Mouse (Mus musculus) hindbrain, embryonic 14.5 days (tissue): ENCODE results near the gene Obp2b. TPM values are rescaled to one million over a fixed set of nuclear protein-coding genes. Genes with fewer than 3 reads are reported as not detected.

Experiments used
- ATAC-seq: fragments of 200-750 bp; cut with Nextera tagmentation; 2 replicates; pipeline ENCODE4 v1.8.0; 2017; ENCODE audit warnings: moderate number of reproducible peaks, mild to moderate bottlenecking, moderate TSS enrichment, moderate library complexity; ENCODE audit not compliant: low FRiP score
- DNase-seq: peaks from one replicate; pipeline ENCODE4 v3.0.0-alpha.2; 2015; ENCODE audit warnings: low spot score
- H3K27ac ChIP-seq: fragments of 300-500 bp; sonication (generic); 2 replicates; pipeline ENCODE4 v1.5.1; 2014; ENCODE audit warnings: mild to moderate bottlenecking, moderate library complexity
- H3K27me3 ChIP-seq: fragments of 300-500 bp; sonication (generic); 2 replicates; pipeline ENCODE4 v1.6.1; 2014; ENCODE audit warnings: mild to moderate bottlenecking, low read length, mixed read lengths; ENCODE audit not compliant: control insufficient read depth, insufficient read depth
- H3K36me3 ChIP-seq: fragments of 300-500 bp; sonication (generic); replicated peaks from 2 replicates; pipeline ENCODE4 v1.6.1; 2014; ENCODE audit not compliant: control insufficient read depth, insufficient read depth
- H3K4me1 ChIP-seq: fragments of 300-500 bp; sonication (generic); replicated peaks from 2 replicates; pipeline ENCODE4 v1.6.1; 2014; ENCODE audit warnings: antibody characterized with exemption, low read length, mixed read lengths; ENCODE audit not compliant: control insufficient read depth, insufficient read depth
- H3K4me2 ChIP-seq: fragments of 300-500 bp; sonication (generic); replicated peaks from 2 replicates; pipeline ENCODE4 v1.6.1; 2014; ENCODE audit warnings: mild to moderate bottlenecking, moderate library complexity
- H3K4me3 ChIP-seq: fragments of 300-500 bp; sonication (generic); replicated peaks from 2 replicates; pipeline ENCODE4 v1.5.1; 2014; ENCODE audit warnings: mild to moderate bottlenecking, low read length
- H3K9ac ChIP-seq: fragments of 300-500 bp; sonication (generic); 2 replicates; pipeline ENCODE4 v1.6.1; 2014
- H3K9me3 ChIP-seq: fragments of 300-500 bp; sonication (generic); 2 replicates; pipeline ENCODE4 v1.6.1; 2016; ENCODE audit warnings: low read length; ENCODE audit not compliant: control insufficient read depth
- WGBS: fragments of 180-500 bp; shearing (Covaris S2); extraction: QIAGEN DNeasy Blood & Tissue Kit; methylation state at CpG from one replicate; pipeline ENCODE4 v1.1.7; 2014; 5-methylcytosine and 5-hydroxymethylcytosine counted together
- polyA plus RNA-seq: library from polyadenylated mRNA; unstranded; fragments of >200 nt; fragmentation: Nextera tagmentation; extraction: Ambion mirVana; gene quantifications from 2 replicates; pipeline ENCODE4 v1.2.1, GENCODE M21; 2014

Gene Obp2b
- polyA plus RNA-seq, 1 experiment from 2014 or later, result not detected

DNA sequence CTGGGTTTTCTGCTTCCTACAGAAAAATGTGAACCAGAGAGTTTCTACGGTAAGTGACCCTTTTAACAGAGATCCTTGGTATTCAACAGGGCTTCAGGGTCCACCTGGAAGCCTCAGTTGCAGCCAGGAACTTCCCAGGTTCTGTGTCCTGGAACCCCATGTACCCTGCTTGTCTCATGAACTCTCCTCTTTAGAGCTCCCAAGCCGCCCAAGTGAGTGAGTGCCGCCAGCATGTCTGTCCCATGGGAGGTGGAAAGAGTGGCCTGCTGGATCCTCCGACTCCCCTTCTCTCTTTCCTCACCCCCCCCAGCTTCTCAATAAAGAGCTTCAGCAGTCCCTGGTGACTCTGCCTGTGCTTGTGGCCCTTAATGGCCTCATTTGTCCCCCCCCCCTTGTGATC is 31.0 kb downstream of the Obp2b start:
- no peak overlapping the region for H3K4me2 ChIP-seq
- H3K27me3 ChIP-seq, result no peaks in the 10 kb centered on the region
- no peak for ATAC-seq
- no peak overlapping the region for H3K4me3 ChIP-seq
- no peak overlapping the region for H3K9ac ChIP-seq
- no peaks in the 10 kb centered on the region for H3K36me3 ChIP-seq
- no peak overlapping the region for H3K27ac ChIP-seq
- no peak for DNase-seq
- H3K4me1 ChIP-seq, result no peaks in the 10 kb centered on the region
- 83% methylated on average over 4 of the region's 4 CpGs for WGBS
- H3K9me3 ChIP-seq, result no peaks in the 10 kb centered on the region

DNA sequence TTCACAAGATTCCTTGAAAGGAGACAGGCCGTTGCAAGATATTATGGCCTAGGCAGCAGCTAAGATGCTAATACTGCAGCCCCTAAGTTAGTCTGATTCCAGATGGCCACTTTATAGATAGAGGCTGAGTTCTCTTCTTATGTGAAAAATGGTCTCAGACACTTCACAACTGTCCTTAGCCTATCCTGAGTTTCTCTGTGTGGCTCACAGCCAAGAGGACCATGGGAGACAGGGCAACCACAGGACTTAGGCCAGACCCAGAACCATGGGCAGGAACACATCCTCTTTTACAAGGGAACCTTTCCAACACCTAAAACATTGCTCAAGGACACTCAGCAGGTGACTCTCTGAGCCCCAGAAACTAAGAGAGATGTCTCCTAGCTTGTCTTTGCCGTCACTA is 36.7 kb downstream of the Obp2b start:
- H3K27me3 ChIP-seq, result no peaks in the 10 kb centered on the region
- WGBS, result 90% methylated on average over 2 of the region's 2 CpGs
- no peaks in the 10 kb centered on the region for H3K9me3 ChIP-seq
- no peak overlapping the region for H3K4me3 ChIP-seq
- H3K27ac ChIP-seq, result no peak overlapping the region
- DNase-seq, result no peak
- ATAC-seq, result no peak
- H3K4me1 ChIP-seq, result no peaks in the 10 kb centered on the region
- no peak overlapping the region for H3K9ac ChIP-seq
- H3K4me2 ChIP-seq, result no peak overlapping the region
- no peaks in the 10 kb centered on the region for H3K36me3 ChIP-seq

DNA sequence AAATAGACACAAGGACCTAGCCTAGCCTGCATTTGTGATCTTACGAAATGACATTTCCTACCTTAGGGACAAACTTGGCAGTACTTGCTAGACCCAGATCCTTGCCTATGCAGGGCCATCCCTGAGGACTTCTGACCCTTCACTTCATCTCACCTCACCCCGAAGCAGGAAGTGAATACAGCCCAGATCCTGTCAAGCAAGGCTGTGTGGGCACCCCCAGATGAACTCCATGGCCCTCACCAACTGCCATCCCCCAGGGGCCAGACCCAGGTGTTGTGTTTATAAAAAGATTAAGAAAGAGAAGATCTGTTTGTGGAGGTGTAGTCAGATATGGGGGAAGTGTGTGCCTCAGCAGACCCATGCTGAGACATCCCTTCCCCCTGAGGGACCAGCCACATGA is 37.8 kb downstream of the Obp2b start:
- H3K9me3 ChIP-seq, result no peaks in the 10 kb centered on the region
- ATAC-seq (no peak), DNase-seq (no peak)
- no peaks in the 10 kb centered on the region for H3K27me3 ChIP-seq
- 90% methylated on average over 2 of the region's 2 CpGs for WGBS
- no peaks in the 10 kb centered on the region for H3K36me3 ChIP-seq
- no peak overlapping the region for H3K9ac ChIP-seq
- no peak overlapping the region for H3K4me2 ChIP-seq
- no peak overlapping the region for H3K4me3 ChIP-seq
- no peak overlapping the region for H3K27ac ChIP-seq
- no peaks in the 10 kb centered on the region for H3K4me1 ChIP-seq

DNA sequence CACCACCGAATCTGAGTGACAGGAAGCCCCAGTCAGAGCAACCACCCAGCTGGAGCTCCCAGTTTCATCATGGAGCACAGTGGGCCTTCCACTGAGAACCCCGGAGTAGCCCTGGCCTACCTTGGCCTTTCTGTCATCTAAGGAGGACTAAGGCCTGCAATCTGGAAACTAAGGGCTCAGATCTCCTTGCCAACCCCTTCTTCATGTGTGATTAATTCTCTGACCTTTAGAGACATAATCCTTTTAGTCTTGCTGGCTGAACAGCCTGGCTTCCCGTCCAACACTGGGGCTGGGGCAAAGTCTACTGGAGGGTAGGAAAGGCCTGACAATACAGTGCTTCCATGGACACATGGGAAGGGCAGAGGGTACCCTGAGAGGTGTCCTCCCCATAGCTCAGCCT is 39.2 kb downstream of the Obp2b start:
- H3K4me1 ChIP-seq, result no peaks in the 10 kb centered on the region
- no peaks in the 10 kb centered on the region for H3K36me3 ChIP-seq
- no peak overlapping the region for H3K4me3 ChIP-seq
- H3K9me3 ChIP-seq, result no peaks in the 10 kb centered on the region
- ATAC-seq, result no peak
- no peak overlapping the region for H3K4me2 ChIP-seq
- WGBS, result 77% methylated on average over 3 of the region's 3 CpGs
- H3K27ac ChIP-seq, result no peak overlapping the region
- H3K27me3 ChIP-seq, result no peaks in the 10 kb centered on the region
- no peak for DNase-seq
- H3K9ac ChIP-seq, result no peak overlapping the region

DNA sequence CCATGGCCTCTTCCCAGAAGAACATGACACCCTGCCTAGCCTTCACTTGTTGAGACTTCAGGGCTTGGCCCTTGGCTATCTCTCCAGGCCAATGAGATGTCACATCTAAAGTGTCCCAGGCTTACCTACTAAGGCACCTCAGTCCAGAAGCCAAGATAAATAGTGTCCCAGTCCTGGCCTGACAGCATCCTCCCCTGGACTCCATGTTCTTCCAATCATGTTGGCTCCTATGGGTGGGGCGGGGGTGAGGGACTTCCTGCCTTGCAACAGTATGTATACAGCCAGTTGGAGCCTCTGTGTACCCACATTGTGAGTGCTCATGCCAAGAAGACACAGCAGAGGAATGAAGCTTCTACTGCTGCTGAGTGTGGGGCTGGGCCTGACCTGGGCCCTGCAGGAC is 39.9 kb downstream of the Obp2b start, which contains the start of gene Lcn11:
Gene Lcn11, plus strand, starts transcription at position 301 of the 400 bp plus-strand sequence.
- no peak within 1 kb of the TSS for H3K4me2 ChIP-seq
- no peak within 1 kb of the TSS for H3K4me3 ChIP-seq
- no peak within 1 kb of the TSS for H3K9ac ChIP-seq
- H3K36me3 ChIP-seq, result no peaks in the 10 kb centered on the region
- no peaks in the 10 kb centered on the region for H3K4me1 ChIP-seq
- H3K27me3 ChIP-seq, result no peaks in the 10 kb centered on the region
- no peak within 1 kb of the TSS for H3K27ac ChIP-seq
- ATAC-seq (no peak), DNase-seq (no peak)
- H3K9me3 ChIP-seq, result no peaks in the 10 kb centered on the region
- WGBS, result 100% methylated on average over 1 of the region's 1 CpGs

DNA sequence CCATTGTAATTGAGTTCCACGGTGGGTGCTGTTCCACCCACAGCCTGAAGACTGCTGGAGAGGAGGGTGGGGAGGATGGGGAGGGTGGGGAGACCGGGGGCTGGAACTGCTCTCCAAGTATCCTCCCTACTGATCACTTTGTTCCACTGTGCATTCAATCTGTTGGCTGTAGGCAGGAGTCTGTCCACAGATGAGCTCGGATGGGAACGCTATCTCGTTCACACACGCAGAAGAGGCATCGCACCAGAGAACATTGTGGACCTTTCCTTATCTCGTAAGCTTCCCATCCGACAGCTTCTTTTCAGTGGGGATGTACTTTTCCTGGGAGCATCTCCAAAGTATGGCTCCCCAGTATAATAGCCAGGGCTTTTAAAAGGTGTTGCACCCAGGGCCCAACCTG is 42.3 kb downstream of the Obp2b start:
- H3K4me3 ChIP-seq, result no peak overlapping the region
- no peak for DNase-seq
- no peak overlapping the region for H3K27ac ChIP-seq
- no peaks in the 10 kb centered on the region for H3K36me3 ChIP-seq
- H3K4me2 ChIP-seq, result no peak overlapping the region
- no peak for ATAC-seq
- H3K27me3 ChIP-seq, result no peaks in the 10 kb centered on the region
- H3K9me3 ChIP-seq, result no peaks in the 10 kb centered on the region
- no peak overlapping the region for H3K9ac ChIP-seq
- 90% methylated on average over 9 of the region's 9 CpGs for WGBS
- no peaks in the 10 kb centered on the region for H3K4me1 ChIP-seq

DNA sequence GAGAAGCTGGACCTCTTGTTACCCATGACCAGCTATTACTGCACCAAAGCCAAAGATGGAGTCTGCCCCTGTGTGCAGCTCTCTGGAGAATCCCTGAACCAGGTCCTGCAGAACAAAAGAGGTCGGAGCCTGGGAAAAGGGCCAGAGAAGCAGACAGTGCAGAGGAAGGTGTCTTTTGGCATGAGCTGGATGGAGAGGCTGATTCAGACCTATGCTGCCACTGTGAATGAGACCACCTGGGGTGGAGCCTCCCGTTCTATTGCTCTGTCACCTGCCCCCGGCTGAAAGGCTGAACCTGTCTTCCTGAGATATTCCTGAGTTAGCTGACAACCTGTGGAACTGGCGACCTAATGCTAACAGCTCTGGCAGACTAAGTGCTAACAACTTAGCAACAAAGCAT is 44.1 kb downstream of the Obp2b start:
- Histone ChIP-seq H3K27me3 (no peaks in the 10 kb centered on the region), H3K4me3 (no peak overlapping the region), H3K4me2 (no peak overlapping the region), H3K4me1 (no peaks in the 10 kb centered on the region), H3K27ac (no peak overlapping the region), H3K9ac (no peak overlapping the region), H3K9me3 (no peaks in the 10 kb centered on the region), H3K36me3 (no peaks in the 10 kb centered on the region)
- ATAC-seq (no peak), DNase-seq (no peak)
- WGBS, result 71% methylated on average over 4 of the region's 4 CpGs

DNA sequence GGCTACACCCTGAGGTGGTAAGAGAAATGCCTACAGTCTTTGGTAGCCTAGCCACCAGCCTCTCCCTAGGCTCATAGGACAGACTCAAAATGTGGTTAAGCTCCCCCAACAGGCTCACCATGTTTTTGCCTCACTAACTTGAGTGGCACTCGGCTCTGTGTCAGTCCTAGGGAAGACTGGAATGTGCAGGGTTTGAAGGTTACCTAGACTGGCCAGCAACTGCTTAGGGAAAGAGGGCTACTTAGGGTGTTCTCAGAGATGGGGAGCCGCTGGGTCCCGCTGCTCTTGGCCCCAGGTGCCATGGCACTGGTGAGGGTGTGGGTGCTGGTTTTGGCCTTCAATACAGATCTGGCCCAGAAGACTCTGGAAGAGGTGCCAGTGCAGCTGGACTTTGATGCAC is 45.1 kb downstream of the Obp2b start, which contains the start of gene Gm13539:
Gene Gm13539, plus strand, starts transcription at position 301 of the 400 bp plus-strand sequence.
- Histone ChIP-seq H3K4me1 (no peaks in the 10 kb centered on the region), H3K9ac (no peak within 1 kb of the TSS), H3K4me2 (no peak within 1 kb of the TSS), H3K27me3 (no peaks in the 10 kb centered on the region), H3K27ac (no peak within 1 kb of the TSS), H3K9me3 (no peaks in the 10 kb centered on the region), H3K4me3 (no peak within 1 kb of the TSS), H3K36me3 (no peaks in the 10 kb centered on the region)
- DNase-seq, result no peak
- no peak for ATAC-seq
- WGBS, result 95% methylated on average over 3 of the region's 3 CpGs

DNA sequence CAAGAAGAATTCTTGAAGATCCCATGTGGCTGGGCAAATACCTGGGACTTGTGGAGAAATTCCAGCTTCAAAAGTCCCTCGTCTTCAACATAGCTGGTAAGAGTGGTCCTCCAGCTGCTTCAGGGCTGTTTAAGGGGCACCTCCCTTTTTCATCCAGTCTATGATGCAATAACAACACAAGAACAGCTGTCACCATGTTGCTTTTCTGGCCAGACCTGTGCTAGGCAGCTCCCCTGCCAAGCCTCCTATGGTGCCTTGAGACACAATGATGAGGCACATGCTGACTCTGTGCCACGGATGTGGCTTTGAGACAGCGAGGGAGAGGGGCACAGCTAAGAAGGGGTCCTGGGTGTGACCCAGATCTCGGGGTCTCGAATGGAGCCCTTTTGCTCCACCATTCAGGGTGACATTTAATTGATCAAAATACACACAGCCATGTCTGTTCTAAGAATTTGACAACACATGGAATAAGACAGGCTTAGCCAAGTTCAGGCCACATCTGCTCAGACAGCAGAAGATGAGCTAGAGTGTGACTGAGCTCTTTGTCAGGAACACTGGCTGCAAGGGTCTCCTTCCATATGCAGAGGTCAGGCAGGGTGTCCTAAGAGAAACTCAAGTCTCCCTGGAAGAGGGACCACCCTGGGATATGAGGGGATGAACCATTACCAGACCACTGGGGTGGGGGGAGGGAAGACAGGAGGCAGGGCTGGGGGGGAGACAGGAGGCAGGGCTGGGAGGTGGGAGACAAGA is 48.9 kb downstream of the Obp2b start:
- WGBS, result 67% methylated on average over 5 of the region's 5 CpGs
- H3K27ac ChIP-seq, result no peak overlapping the region
- DNase-seq (no peak), ATAC-seq (no peak)
- H3K4me1 ChIP-seq, result no peaks in the 10 kb centered on the region
- H3K9me3 ChIP-seq, result no peaks in the 10 kb centered on the region
- no peak overlapping the region for H3K4me3 ChIP-seq
- H3K36me3 ChIP-seq, result no peaks in the 10 kb centered on the region
- H3K27me3 ChIP-seq, result no peaks in the 10 kb centered on the region
- no peak overlapping the region for H3K4me2 ChIP-seq
- H3K9ac ChIP-seq, result no peak overlapping the region

DNA sequence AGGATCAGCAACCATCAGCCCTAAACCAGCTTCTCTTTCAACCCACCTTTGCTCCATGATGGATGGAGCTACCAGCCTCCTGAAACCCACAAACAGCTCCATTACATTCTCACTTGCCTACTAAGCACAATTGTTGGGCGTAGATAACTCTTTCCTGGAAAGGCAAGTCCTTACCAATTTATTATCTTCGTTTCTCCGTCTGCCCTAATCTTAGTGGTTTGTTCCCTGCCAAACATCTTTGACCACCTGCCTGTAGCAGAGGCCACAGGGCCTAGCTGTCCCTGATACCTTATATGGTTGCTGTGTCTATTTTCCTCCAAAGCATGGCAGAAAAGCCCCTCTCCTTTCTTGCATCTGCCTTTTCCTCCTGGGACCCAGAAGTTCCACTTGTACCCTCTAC is 52.3 kb downstream of the Obp2b start:
- DNase-seq (no peak), ATAC-seq (no peak)
- Histone ChIP-seq H3K4me1 (no peaks in the 10 kb centered on the region), H3K9ac (no peak overlapping the region), H3K9me3 (no peaks in the 10 kb centered on the region), H3K27ac (no peak overlapping the region), H3K27me3 (no peaks in the 10 kb centered on the region), H3K4me3 (no peak overlapping the region), H3K36me3 (no peaks in the 10 kb centered on the region), H3K4me2 (no peak overlapping the region)
- WGBS, result 97% methylated on average over 3 of the region's 3 CpGs
